Mouse (Mus musculus): ENCODE results near the gene Fancl.

GRCm38 (mm10) chr11:26518991-26519390 lies 133.1 kb downstream of the Fancl start:
- TF ChIP-seq CTCF (IDR thresholded peaks at IDR 0.05) (no peak), EP300 (IDR thresholded peaks at IDR 0.05) (no peak)

Measured in lung, postnatal 0 days (tissue).